Mouse (Mus musculus): ENCODE measurements around the gene A930018P22Rik. TPM values are rescaled to one million over a fixed set of nuclear protein-coding genes. Genes with fewer than 3 reads are reported as not detected.

Gene A930018P22Rik
- polyA plus RNA-seq, 1 experiment = not detected

GRCm38 (mm10) chr2:104153345-104153744, 30.8 kb downstream of the A930018P22Rik start:
- H3K27ac ChIP-seq (ENCODE audit: insufficient read depth, low read depth, low read length) = no peak overlapping the region
- WGBS = 70% methylated on average over 4 of the region's 4 CpGs
- H3K4me3 ChIP-seq (ENCODE audit: insufficient read depth, low read depth, low read length) = no peak overlapping the region
- TF ChIP-seq CTCF (IDR thresholded peaks at IDR 0.05; ENCODE audit: insufficient read depth, low read depth, low read length) (no peak), POLR2A (IDR thresholded peaks at IDR 0.05; ENCODE audit: insufficient read depth, low read depth, low read length) (no peak)
- H3K4me1 ChIP-seq (ENCODE audit: control insufficient read depth, insufficient read depth, low read length) = peaks cover 5% of the 10 kb centered on the region

GRCm38 (mm10) chr2:104153876-104154275, 31.3 kb downstream of the A930018P22Rik start:
- Histone ChIP-seq H3K27ac (ENCODE audit: insufficient read depth, low read depth, low read length) (no peak overlapping the region), H3K4me3 (ENCODE audit: insufficient read depth, low read depth, low read length) (no peak overlapping the region), H3K4me1 (ENCODE audit: control insufficient read depth, insufficient read depth, low read length) (peaks cover 5% of the 10 kb centered on the region)
- 90% methylated on average over 3 of the region's 3 CpGs for WGBS
- TF ChIP-seq POLR2A (IDR thresholded peaks at IDR 0.05; ENCODE audit: insufficient read depth, low read depth, low read length) (no peak), CTCF (IDR thresholded peaks at IDR 0.05; ENCODE audit: insufficient read depth, low read depth, low read length) (no peak)

GRCm38 (mm10) chr2:104157831-104158230, 35.3 kb downstream of the A930018P22Rik start:
- Histone ChIP-seq H3K4me3 (ENCODE audit: insufficient read depth, low read depth, low read length) (no peak overlapping the region), H3K4me1 (ENCODE audit: control insufficient read depth, insufficient read depth, low read length) (peaks cover 5% of the 10 kb centered on the region), H3K27ac (ENCODE audit: insufficient read depth, low read depth, low read length) (no peak overlapping the region)
- TF ChIP-seq CTCF (IDR thresholded peaks at IDR 0.05; ENCODE audit: insufficient read depth, low read depth, low read length) (no peak), POLR2A (IDR thresholded peaks at IDR 0.05; ENCODE audit: insufficient read depth, low read depth, low read length) (no peak)
- 79% methylated on average over 4 of the region's 4 CpGs for WGBS

- Histone ChIP-seq H3K27ac (ENCODE audit: insufficient read depth, low read depth, low read length) (no peak overlapping the region), H3K4me1 (ENCODE audit: control insufficient read depth, insufficient read depth, low read length) (no peaks in the 10 kb centered on the region), H3K4me3 (ENCODE audit: insufficient read depth, low read depth, low read length) (no peak overlapping the region)
- 91% methylated on average over 7 of the region's 7 CpGs for WGBS
- no peak for TF ChIP-seq POLR2A (IDR thresholded peaks at IDR 0.05; ENCODE audit: insufficient read depth, low read depth, low read length)
Observed at GRCm38 (mm10) chr2:104163418-104163817, 40.8 kb downstream of the A930018P22Rik start.

- WGBS = 86% methylated on average over 4 of the region's 4 CpGs
- Histone ChIP-seq H3K4me3 (ENCODE audit: insufficient read depth, low read depth, low read length) (no peak overlapping the region), H3K27ac (ENCODE audit: insufficient read depth, low read depth, low read length) (no peak overlapping the region), H3K4me1 (ENCODE audit: control insufficient read depth, insufficient read depth, low read length) (no peaks in the 10 kb centered on the region)
- TF ChIP-seq POLR2A (IDR thresholded peaks at IDR 0.05; ENCODE audit: insufficient read depth, low read depth, low read length) (no peak), CTCF (IDR thresholded peaks at IDR 0.05; ENCODE audit: insufficient read depth, low read depth, low read length) (no peak)
Observed at GRCm38 (mm10) chr2:104163978-104164487, 41.5 kb downstream of the A930018P22Rik start.

- no peak for TF ChIP-seq POLR2A (IDR thresholded peaks at IDR 0.05; ENCODE audit: insufficient read depth, low read depth, low read length)
- TF ChIP-seq CTCF (IDR thresholded peaks at IDR 0.05; ENCODE audit: insufficient read depth, low read depth, low read length) = no peak
- H3K4me3 ChIP-seq (ENCODE audit: insufficient read depth, low read depth, low read length) = no peak overlapping the region
- no peak overlapping the region for H3K27ac ChIP-seq (ENCODE audit: insufficient read depth, low read depth, low read length)
- 90% methylated on average over 2 of the region's 2 CpGs for WGBS
- H3K4me1 ChIP-seq (ENCODE audit: control insufficient read depth, insufficient read depth, low read length) = no peaks in the 10 kb centered on the region
Observed at GRCm38 (mm10) chr2:104165631-104166030, 43.1 kb downstream of the A930018P22Rik start.

- TF ChIP-seq POLR2A (IDR thresholded peaks at IDR 0.05; ENCODE audit: insufficient read depth, low read depth, low read length) (no peak), CTCF (IDR thresholded peaks at IDR 0.05; ENCODE audit: insufficient read depth, low read depth, low read length) (no peak)
- Histone ChIP-seq H3K4me3 (ENCODE audit: insufficient read depth, low read depth, low read length) (no peak overlapping the region), H3K4me1 (ENCODE audit: control insufficient read depth, insufficient read depth, low read length) (no peaks in the 10 kb centered on the region), H3K27ac (ENCODE audit: insufficient read depth, low read depth, low read length) (no peak overlapping the region)
- 94% methylated on average over 23 of the region's 23 CpGs for WGBS
Observed at GRCm38 (mm10) chr2:104167765-104168164, 45.2 kb downstream of the A930018P22Rik start.

GRCm38 (mm10) chr2:104168186-104168896, 45.8 kb downstream of the A930018P22Rik start:
- 80% methylated on average over 17 of the region's 17 CpGs for WGBS
- Histone ChIP-seq H3K4me3 (ENCODE audit: insufficient read depth, low read depth, low read length) (no peak overlapping the region), H3K4me1 (ENCODE audit: control insufficient read depth, insufficient read depth, low read length) (no peaks in the 10 kb centered on the region), H3K27ac (ENCODE audit: insufficient read depth, low read depth, low read length) (no peak overlapping the region)
- TF ChIP-seq CTCF (IDR thresholded peaks at IDR 0.05; ENCODE audit: insufficient read depth, low read depth, low read length) (no peak), POLR2A (IDR thresholded peaks at IDR 0.05; ENCODE audit: insufficient read depth, low read depth, low read length) (no peak)

GRCm38 (mm10) chr2:104172695-104173348, 50.3 kb downstream of the A930018P22Rik start:
- WGBS = 80% methylated on average over 11 of the region's 11 CpGs
- Histone ChIP-seq H3K4me3 (ENCODE audit: insufficient read depth, low read depth, low read length) (no peak overlapping the region), H3K4me1 (ENCODE audit: control insufficient read depth, insufficient read depth, low read length) (peaks cover 14% of the 10 kb centered on the region), H3K27ac (ENCODE audit: insufficient read depth, low read depth, low read length) (no peak overlapping the region)
- TF ChIP-seq POLR2A (IDR thresholded peaks at IDR 0.05; ENCODE audit: insufficient read depth, low read depth, low read length) = no peak
- no peak for TF ChIP-seq CTCF (IDR thresholded peaks at IDR 0.05; ENCODE audit: insufficient read depth, low read depth, low read length)
